Mouse (Mus musculus): Measurements from ENCODE around the gene Aass. TPM values are rescaled to one million over a fixed set of nuclear protein-coding genes. Genes with fewer than 3 reads are reported as not detected.
"Not testable (repeated sequence)": the region's sequence is repeated elsewhere in the genome, so short reads cannot be mapped to it uniquely, and the experiment has no call there.

The Aass gene
- polyA plus RNA-seq, 1 experiment: not detected

- no peak overlapping the region for H3K27ac ChIP-seq (ENCODE audit: insufficient read depth, low read depth, low read length)
- H3K27me3 ChIP-seq (ENCODE audit: control insufficient read depth, insufficient read depth, low read length): no peaks in the 10 kb centered on the region
- TF ChIP-seq CTCF (IDR thresholded peaks at IDR 0.05; ENCODE audit: extremely low read depth, insufficient read length, insufficient replicate concordance, low read depth, low read length) (no peak), POLR2A (IDR thresholded peaks at IDR 0.05; ENCODE audit: low read depth, low read length) (no peak)
- no peaks in the 10 kb centered on the region for H3K4me1 ChIP-seq (ENCODE audit: control insufficient read depth, insufficient read depth, insufficient read length, low read length)
- 69% methylated on average over 4 of the region's 4 CpGs for WGBS
- H3K36me3 ChIP-seq (ENCODE audit: control insufficient read depth, insufficient read depth, low read length): no peaks in the 10 kb centered on the region
- no peak overlapping the region for H3K4me3 ChIP-seq (ENCODE audit: low read depth, low read length)
Measured at GRCm38 (mm10) chr6:23129201-23129600, 3.6 kb downstream of the Aass start.

- WGBS: 74% methylated on average over 7 of the region's 7 CpGs
- H3K27ac ChIP-seq (ENCODE audit: insufficient read depth, low read depth, low read length): no peak overlapping the region
- no peaks in the 10 kb centered on the region for H3K27me3 ChIP-seq (ENCODE audit: control insufficient read depth, insufficient read depth, low read length)
- H3K36me3 ChIP-seq (ENCODE audit: control insufficient read depth, insufficient read depth, low read length): no peaks in the 10 kb centered on the region
- H3K4me3 ChIP-seq (ENCODE audit: low read depth, low read length): no peak overlapping the region
- TF ChIP-seq POLR2A (IDR thresholded peaks at IDR 0.05; ENCODE audit: low read depth, low read length) (no peak), CTCF (IDR thresholded peaks at IDR 0.05; ENCODE audit: extremely low read depth, insufficient read length, insufficient replicate concordance, low read depth, low read length) (no peak)
- H3K4me1 ChIP-seq (ENCODE audit: control insufficient read depth, insufficient read depth, insufficient read length, low read length): no peaks in the 10 kb centered on the region
Measured at GRCm38 (mm10) chr6:23126706-23127105, 6.1 kb downstream of the Aass start.

GRCm38 (mm10) chr6:23125831-23126230 is 7.0 kb downstream of the Aass start:
- TF ChIP-seq POLR2A (IDR thresholded peaks at IDR 0.05; ENCODE audit: low read depth, low read length): no peak
- no peak for TF ChIP-seq CTCF (IDR thresholded peaks at IDR 0.05; ENCODE audit: extremely low read depth, insufficient read length, insufficient replicate concordance, low read depth, low read length)
- Histone ChIP-seq H3K27me3 (ENCODE audit: control insufficient read depth, insufficient read depth, low read length) (no peaks in the 10 kb centered on the region), H3K27ac (ENCODE audit: insufficient read depth, low read depth, low read length) (no peak overlapping the region), H3K4me3 (ENCODE audit: low read depth, low read length) (no peak overlapping the region), H3K36me3 (ENCODE audit: control insufficient read depth, insufficient read depth, low read length) (no peaks in the 10 kb centered on the region), H3K4me1 (ENCODE audit: control insufficient read depth, insufficient read depth, insufficient read length, low read length) (no peaks in the 10 kb centered on the region)
- WGBS: 52% methylated on average over 5 of the region's 5 CpGs

GRCm38 (mm10) chr6:23124823-23125222 is 8.0 kb downstream of the Aass start:
- no peaks in the 10 kb centered on the region for H3K4me1 ChIP-seq (ENCODE audit: control insufficient read depth, insufficient read depth, insufficient read length, low read length)
- H3K36me3 ChIP-seq (ENCODE audit: control insufficient read depth, insufficient read depth, low read length): no peaks in the 10 kb centered on the region
- no peak overlapping the region for H3K27ac ChIP-seq (ENCODE audit: insufficient read depth, low read depth, low read length)
- no peak for TF ChIP-seq CTCF (IDR thresholded peaks at IDR 0.05; ENCODE audit: extremely low read depth, insufficient read length, insufficient replicate concordance, low read depth, low read length)
- no peak for TF ChIP-seq POLR2A (IDR thresholded peaks at IDR 0.05; ENCODE audit: low read depth, low read length)
- no peaks in the 10 kb centered on the region for H3K27me3 ChIP-seq (ENCODE audit: control insufficient read depth, insufficient read depth, low read length)
- 75% methylated on average over 2 of the region's 2 CpGs for WGBS
- no peak overlapping the region for H3K4me3 ChIP-seq (ENCODE audit: low read depth, low read length)

- TF ChIP-seq CTCF (IDR thresholded peaks at IDR 0.05; ENCODE audit: extremely low read depth, insufficient read length, insufficient replicate concordance, low read depth, low read length) (no peak), POLR2A (IDR thresholded peaks at IDR 0.05; ENCODE audit: low read depth, low read length) (no peak)
- WGBS: 40% methylated on average over 3 of the region's 3 CpGs
- H3K4me1 ChIP-seq (ENCODE audit: control insufficient read depth, insufficient read depth, insufficient read length, low read length): no peaks in the 10 kb centered on the region
Measured at GRCm38 (mm10) chr6:23122934-23123333, 9.9 kb downstream of the Aass start.

GRCm38 (mm10) chr6:23114781-23115180 is 18.0 kb downstream of the Aass start:
- Histone ChIP-seq H3K36me3 (ENCODE audit: control insufficient read depth, insufficient read depth, low read length) (no peaks in the 10 kb centered on the region), H3K27ac (ENCODE audit: insufficient read depth, low read depth, low read length) (no peak overlapping the region), H3K4me3 (ENCODE audit: low read depth, low read length) (no peak overlapping the region), H3K4me1 (ENCODE audit: control insufficient read depth, insufficient read depth, insufficient read length, low read length) (no peaks in the 10 kb centered on the region), H3K27me3 (ENCODE audit: control insufficient read depth, insufficient read depth, low read length) (no peaks in the 10 kb centered on the region)
- 38% methylated on average over 6 of the region's 6 CpGs for WGBS
- TF ChIP-seq POLR2A (IDR thresholded peaks at IDR 0.05; ENCODE audit: low read depth, low read length) (no peak), CTCF (IDR thresholded peaks at IDR 0.05; ENCODE audit: extremely low read depth, insufficient read length, insufficient replicate concordance, low read depth, low read length) (no peak)

More at GRCm38 (mm10) chr6:23122934-23123333, 9.9 kb downstream of the Aass start:
- no peaks in the 10 kb centered on the region for H3K27me3 ChIP-seq (ENCODE audit: control insufficient read depth, insufficient read depth, low read length)
- no peaks in the 10 kb centered on the region for H3K36me3 ChIP-seq (ENCODE audit: control insufficient read depth, insufficient read depth, low read length)
- H3K4me3 ChIP-seq (ENCODE audit: low read depth, low read length): no peak overlapping the region
- no peak overlapping the region for H3K27ac ChIP-seq (ENCODE audit: insufficient read depth, low read depth, low read length)

- H3K27me3 ChIP-seq (ENCODE audit: control insufficient read depth, insufficient read depth, low read length): no peaks in the 10 kb centered on the region
- no peak overlapping the region for H3K27ac ChIP-seq (ENCODE audit: insufficient read depth, low read depth, low read length)
- H3K36me3 ChIP-seq (ENCODE audit: control insufficient read depth, insufficient read depth, low read length): no peaks in the 10 kb centered on the region
- no peak for TF ChIP-seq POLR2A (IDR thresholded peaks at IDR 0.05; ENCODE audit: low read depth, low read length)
- TF ChIP-seq CTCF (IDR thresholded peaks at IDR 0.05; ENCODE audit: extremely low read depth, insufficient read length, insufficient replicate concordance, low read depth, low read length): no peak
- H3K4me1 ChIP-seq (ENCODE audit: control insufficient read depth, insufficient read depth, insufficient read length, low read length): no peaks in the 10 kb centered on the region
- no peak overlapping the region for H3K4me3 ChIP-seq (ENCODE audit: low read depth, low read length)
- WGBS: 83% methylated on average over 4 of the region's 4 CpGs
Measured at GRCm38 (mm10) chr6:23107069-23107468, 25.7 kb downstream of the Aass start.

- Histone ChIP-seq H3K4me3 (ENCODE audit: low read depth, low read length) (no peak overlapping the region), H3K4me1 (ENCODE audit: control insufficient read depth, insufficient read depth, insufficient read length, low read length) (no peaks in the 10 kb centered on the region), H3K27ac (ENCODE audit: insufficient read depth, low read depth, low read length) (no peak overlapping the region), H3K36me3 (ENCODE audit: control insufficient read depth, insufficient read depth, low read length) (no peaks in the 10 kb centered on the region), H3K27me3 (ENCODE audit: control insufficient read depth, insufficient read depth, low read length) (no peaks in the 10 kb centered on the region)
- 58% methylated on average over 4 of the region's 4 CpGs for WGBS
- TF ChIP-seq CTCF (IDR thresholded peaks at IDR 0.05; ENCODE audit: extremely low read depth, insufficient read length, insufficient replicate concordance, low read depth, low read length) (no peak), POLR2A (IDR thresholded peaks at IDR 0.05; ENCODE audit: low read depth, low read length) (no peak)
Measured at GRCm38 (mm10) chr6:23106373-23106772, 26.4 kb downstream of the Aass start.

- not testable (repeated sequence) for H3K27ac ChIP-seq (ENCODE audit: insufficient read depth, low read depth, low read length); H3K4me3 ChIP-seq (ENCODE audit: low read depth, low read length); H3K27me3 ChIP-seq (ENCODE audit: control insufficient read depth, insufficient read depth, low read length); H3K36me3 ChIP-seq (ENCODE audit: control insufficient read depth, insufficient read depth, low read length); H3K4me1 ChIP-seq (ENCODE audit: control insufficient read depth, insufficient read depth, insufficient read length, low read length)
- WGBS: 83% methylated on average over 11 of the region's 11 CpGs
Measured at GRCm38 (mm10) chr6:23090346-23091055, 42.3 kb downstream of the Aass start.

- H3K4me1 ChIP-seq (ENCODE audit: control insufficient read depth, insufficient read depth, insufficient read length, low read length); H3K36me3 ChIP-seq (ENCODE audit: control insufficient read depth, insufficient read depth, low read length); H3K27ac ChIP-seq (ENCODE audit: insufficient read depth, low read depth, low read length); H3K27me3 ChIP-seq (ENCODE audit: control insufficient read depth, insufficient read depth, low read length); H3K4me3 ChIP-seq (ENCODE audit: low read depth, low read length): not testable (repeated sequence)
- 84% methylated on average over 4 of the region's 4 CpGs for WGBS
Measured at GRCm38 (mm10) chr6:23089292-23089691, 43.5 kb downstream of the Aass start.
